Mouse (Mus musculus) 416B (cell line): ENCODE results near the gene Taf4.

ENCODE experiments used
- DNase-seq: peaks from one replicate; pipeline ENCODE4 v3.0.0; 2011; ENCODE audit warnings: low read depth

Taf4 gene

DNA sequence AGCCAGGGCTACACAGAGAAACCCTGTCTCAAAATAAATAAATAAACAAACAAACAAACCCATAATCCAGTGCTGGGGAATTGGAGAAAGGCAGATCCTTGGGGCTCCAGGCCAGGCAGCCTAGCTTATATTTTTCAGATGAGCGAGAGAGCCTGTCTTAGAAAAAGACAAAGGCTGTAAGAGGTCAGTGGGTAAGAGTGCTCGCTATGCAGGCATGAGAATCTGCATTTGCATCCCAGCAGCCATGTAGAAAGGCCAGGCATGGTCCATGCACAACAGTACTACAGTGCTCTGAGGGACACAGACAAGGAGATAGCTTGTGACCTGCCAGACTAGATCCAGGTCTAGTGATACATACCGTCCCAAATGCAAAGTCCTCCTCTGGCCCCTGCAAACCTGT, 6.3 kb upstream of the Taf4 start:
- DNase-seq: no peak

DNA sequence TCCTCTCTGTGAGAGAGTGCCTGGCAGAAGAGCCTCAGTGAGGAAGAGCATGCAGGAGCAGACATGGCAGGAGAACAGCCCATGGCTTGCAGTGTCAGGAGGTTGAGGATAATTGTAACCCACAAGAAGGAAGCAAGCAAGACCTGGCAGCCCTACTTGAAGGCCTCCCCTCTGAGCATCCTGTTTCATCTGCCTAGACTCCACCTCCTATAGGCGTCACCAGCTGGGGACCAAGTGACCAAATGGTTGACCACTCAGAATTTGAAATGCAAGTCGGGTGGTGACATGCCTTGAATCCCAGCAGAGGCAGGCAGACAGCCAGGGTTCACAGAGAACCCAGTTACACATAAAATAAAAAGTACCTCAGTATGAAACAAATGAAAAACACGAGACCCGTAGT, 4.2 kb upstream of the Taf4 start:
- peak; percentile 74 for DNase-seq

DNA sequence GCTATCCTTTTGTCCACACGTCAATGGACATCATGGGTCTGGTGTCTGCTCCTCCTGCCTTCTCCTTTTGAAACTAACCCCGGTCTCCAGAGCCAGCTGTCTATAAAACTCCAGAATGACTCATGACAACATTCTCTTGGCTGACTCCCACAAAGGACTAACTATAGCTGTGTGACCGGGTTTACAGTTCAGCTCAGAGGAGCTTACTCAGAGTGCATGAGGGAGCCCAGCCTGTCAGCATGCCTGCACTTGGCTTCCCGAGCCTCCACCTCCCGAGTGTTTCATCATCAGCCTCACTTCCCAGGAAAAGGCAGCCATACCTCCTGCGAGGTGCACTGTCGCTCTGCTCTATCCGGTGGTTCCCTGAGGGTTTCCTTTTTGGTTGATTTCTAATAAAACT, 3.4 kb upstream of the Taf4 start:
- DNase-seq: peak; percentile 57

DNA sequence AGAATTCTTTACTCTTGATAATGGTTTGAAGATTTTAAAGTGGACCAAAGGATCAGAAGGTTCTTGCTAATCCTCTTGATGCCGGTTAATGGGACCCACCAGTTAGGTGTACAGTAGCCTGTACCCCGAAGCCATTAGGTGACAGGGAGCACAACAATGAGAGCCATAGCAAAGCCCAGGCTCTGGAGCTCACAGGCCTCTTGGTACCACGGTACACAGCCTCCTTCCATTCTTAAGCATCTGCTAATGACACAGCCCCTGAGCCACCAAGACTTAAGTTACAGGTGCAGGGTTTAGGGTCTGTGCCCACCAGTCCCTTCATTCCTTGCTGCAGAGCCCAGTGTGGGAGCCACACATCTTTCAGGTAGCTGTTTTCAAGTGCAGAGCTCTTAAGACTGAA, 1.8 kb upstream of the Taf4 start:
- no peak for DNase-seq

DNA sequence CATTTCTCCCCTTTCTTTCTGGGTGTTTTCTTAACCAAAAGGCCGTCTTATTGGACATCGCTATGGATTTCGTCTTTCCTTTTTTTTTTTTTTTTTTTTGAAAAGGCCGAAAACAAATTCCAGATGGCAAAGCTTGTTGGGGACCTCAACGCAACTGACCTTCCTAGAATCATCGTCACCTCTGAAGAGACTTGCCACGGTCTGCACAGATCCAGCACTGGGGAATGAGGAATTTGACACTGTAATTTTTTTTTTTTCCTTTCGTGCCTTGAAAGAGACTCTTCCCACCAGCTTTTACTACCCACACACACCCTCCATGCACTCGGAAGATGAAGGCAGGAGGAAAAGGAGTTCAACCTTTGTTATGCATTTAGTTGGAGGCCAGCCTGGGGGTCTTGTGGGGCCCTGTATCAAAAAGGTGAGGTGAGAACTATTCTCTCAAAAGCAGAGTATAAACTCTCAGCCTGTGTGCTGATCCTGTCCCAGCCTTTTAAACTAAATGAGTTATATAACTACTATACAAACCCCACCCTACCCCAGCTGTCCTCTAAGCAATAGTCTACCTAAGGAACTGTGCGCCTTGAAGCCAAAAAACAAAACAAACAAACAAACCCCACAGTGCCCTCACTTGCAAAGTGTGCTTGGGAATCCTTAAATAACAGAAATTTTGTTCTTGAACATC, 1.0 kb upstream of the Taf4 start:
- DNase-seq: no peak

DNA sequence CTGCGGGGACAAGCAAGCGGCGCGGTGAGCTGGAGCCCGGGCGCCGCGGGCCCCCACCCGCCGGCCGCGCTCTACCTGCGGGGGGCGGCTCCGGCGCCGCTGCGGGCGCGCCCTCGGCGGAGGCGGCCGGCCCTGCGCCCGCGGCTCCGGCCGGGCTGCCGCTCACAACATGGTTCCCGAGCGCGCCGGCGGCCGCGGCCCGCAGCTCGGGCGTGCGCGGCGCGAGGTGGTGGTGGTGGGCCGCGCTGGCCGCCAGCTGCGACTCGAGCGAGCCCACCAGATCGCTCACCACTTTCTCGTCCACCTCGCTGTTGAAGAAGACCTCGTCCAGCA, 185 bp downstream of the Taf4 start:
- DNase-seq: no peak

DNA sequence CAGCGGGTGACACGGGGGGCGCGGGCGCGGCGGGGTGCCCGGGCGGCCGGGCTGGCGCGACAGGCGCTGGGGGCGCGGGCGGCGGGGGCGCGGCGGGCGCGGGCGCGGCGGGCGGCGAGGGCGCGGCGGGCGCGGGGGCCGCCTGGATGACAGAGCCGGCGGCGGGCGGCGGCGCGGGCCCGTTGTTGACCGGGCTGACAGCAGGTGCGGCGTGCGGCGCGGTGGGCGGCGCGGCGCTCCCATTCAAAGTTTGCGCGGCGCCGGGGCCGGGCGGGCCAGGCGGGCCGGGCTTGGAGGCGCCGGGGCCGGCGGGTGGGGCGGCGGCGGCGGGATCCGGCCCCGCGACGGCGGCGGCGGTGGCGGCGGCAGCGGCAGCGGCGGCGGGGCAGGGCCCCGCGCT, 595 bp downstream of the Taf4 start:
- no peak for DNase-seq

DNA sequence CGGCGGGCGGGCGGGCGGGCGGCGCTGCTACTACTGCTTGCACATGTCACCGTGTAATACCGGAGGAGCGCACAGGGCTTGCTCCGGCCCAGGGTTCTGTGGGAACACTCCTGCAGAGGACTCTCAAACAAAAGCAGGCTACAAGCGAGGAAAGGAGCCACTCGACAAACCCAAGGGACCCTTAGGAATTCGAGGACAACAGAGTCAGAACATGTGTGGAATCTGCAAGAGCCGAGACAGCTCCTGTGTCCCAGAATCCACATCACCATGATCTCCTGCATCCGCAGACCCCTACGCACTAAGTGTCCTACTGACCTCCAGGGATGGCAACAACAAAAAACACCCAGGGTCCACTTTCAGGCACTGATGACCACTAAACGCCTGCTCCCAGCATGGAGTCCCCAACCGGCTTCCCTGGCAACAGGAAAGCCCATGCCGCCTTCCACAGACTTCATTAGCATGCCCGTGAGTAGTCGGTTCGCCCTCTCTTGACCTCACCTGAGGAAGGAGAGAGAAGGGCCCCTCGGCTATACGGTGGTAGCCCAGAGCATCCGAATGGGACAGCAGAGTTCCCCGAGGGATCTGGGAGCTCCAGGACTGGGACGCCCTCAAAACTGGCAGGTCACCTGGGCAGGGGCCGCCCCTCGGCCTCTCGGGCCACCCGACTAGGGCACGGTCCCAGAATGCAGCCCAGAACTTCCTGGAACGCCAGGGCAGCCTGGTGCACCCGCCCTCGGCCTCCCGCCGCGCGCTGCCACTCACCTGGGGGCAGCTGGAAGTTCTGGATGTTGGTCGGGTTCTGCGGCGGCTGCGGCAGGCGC, 1.6 kb downstream of the Taf4 start:
- DNase-seq: no peak

DNA sequence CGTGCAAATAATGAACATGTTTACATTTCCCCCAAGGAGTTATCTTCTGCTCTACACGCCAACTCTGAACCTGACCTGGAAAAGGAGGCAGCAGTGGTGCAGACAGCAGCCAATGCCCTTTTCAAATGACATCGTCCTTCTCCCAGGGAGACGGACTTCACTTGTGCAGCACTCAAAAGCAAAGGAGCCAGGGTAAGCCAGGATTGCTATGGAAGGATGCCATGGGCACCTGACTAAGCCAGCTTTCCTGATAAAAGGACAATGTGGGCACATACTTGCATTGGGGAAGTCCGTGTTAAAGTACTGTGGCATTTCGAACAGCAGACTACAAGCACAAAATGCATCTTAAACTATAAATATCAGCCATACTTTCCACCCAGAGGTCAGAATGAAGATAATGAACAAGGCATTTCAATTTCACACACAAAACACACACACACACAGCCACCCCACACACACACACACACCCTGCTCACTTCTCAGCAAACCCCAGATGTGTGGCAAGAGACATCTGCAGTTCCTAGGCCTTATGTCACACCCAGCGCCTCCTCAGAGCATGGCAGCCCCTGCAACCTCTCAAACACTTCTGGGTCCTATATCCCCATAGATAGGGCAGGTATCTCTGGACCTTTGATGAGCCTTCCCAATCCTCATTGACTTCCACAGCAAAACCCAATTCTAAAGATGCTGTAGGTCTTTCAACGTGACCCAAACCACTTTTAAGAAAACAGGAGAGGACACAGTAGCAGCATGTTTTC, 2.4 kb downstream of the Taf4 start:
- DNase-seq: peak; percentile 44

DNA sequence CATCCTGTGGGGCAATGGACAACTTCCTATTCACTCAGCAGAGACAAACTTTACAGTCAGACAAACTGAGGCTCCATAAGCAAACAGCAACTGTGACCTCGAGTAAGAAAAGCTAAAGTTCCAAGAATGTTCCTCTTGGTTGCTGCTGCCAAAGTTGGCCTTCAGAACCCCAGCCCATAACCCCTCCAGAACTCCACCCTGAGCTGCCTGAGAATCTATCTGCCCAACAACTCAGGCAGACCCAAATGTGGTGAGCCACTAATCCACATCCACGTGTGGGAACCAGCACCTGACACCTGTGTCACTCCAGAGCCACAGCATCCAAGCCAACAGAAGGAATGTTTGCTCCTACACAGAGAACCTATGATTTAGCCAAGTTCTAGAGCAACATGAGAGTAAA, 4.0 kb downstream of the Taf4 start:
- DNase-seq: no peak

DNA sequence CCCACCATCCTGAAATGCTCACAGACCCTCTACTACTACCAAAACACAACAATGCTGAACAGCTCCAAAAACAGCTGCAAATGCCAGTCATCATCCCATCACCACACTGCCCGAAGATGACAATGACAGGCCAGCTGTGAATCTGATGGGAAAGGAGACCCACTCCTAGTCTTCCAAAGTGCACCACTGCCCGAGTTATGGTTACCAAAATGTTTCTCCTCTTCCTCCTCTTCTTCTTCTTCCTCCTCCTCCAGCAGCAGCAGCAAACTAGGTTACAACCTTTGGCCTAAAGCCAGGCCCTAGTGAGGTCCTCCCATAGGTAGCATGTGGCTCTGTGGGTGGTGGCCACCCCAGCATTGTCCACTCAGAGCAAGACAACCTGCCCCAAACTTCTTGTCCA, 4.6 kb downstream of the Taf4 start:
- DNase-seq: no peak

DNA sequence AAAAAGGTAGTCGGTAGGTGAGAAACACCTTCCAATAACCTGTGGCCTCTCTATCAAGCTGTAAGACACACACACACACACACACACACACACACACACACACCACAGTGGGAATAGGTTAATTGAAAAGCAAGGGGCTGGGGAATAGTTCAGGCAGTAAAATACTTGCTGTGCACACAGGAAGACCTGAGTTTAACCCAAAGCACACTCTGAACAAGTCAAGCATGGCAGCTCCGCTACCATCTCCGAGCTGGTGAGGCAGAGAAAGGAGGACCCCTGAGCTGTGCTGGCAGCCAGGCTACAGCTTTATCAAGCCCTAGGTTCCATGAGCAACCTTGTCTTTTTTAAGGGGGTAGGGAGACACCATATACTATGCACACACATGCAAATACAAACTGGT, 7.3 kb downstream of the Taf4 start:
- no peak for DNase-seq

DNA sequence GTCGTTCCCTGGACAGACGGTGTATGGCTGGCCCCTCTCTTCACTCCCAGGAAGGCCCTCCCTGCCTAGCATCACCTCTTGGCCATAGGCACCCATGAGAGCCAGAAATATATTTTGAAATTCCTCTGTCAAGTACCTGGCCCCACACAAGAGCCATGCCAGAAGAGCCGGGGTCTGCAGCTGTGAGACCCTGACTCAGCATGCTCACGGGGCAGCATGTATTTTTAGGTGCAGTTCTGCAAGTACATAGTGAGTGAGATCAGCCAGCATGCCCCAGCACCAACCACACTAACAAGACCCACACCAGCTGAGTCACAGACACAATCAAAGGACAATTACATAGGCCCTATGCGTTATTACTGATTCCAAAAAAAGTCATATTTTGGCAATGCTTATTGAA, 8.8 kb downstream of the Taf4 start:
- DNase-seq: no peak

DNA sequence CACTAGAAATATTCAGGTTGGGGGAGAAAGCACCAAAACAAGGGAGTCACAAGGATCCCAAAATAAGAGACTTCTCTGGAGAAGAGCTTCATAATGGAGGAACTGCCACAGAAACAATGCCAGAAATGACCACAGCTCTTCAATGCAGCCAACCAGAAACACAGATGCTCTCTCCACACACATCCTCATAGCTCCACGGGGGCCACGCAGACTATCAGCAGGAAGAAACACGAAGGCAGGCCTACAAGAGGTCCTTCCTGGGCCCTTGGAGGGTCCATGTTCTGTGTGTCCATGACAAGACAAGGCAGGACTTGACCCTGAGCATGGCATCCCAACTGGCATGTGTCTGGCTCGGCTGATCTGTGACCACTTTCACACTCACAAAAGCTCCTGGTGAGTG, 15.0 kb downstream of the Taf4 start:
- DNase-seq: no peak

DNA sequence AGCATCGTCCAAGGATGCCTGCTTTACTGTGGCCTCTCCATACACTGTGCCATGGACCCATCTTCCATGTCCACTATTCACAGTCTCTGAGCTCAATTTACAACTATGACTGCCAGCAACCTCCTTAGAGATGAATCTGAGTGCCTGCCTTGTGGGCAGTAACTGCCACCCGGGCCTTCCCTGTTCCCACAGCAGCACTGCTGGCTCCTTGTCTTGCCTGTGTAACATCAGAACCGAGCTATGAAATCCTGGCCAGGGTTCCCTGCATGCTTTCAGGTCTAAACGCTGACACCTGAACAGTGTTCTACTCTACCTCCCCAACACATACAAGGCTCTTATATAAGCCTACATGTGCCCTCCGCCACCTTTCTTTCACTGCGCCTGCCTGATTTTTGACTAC, 16.1 kb downstream of the Taf4 start:
- DNase-seq: no peak

DNA sequence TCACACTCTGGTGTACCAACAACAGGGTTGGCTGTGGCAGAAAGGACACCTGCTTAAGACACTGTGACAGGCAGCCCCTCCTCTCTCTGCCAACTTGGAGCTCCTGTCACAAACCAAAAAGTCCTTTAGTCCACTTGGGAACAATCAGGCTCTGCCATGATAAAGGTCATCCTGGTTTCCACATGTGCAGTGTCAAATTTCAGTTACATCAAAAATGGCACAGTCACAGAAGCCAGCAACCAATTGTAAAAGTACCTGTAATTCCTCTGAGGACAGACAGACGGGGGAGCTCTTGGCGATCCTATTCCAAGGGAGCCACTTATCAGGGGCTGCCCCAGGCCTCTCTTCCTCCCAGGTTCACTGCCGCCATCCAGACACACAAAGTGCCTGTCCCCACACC, 17.1 kb downstream of the Taf4 start:
- no peak for DNase-seq

DNA sequence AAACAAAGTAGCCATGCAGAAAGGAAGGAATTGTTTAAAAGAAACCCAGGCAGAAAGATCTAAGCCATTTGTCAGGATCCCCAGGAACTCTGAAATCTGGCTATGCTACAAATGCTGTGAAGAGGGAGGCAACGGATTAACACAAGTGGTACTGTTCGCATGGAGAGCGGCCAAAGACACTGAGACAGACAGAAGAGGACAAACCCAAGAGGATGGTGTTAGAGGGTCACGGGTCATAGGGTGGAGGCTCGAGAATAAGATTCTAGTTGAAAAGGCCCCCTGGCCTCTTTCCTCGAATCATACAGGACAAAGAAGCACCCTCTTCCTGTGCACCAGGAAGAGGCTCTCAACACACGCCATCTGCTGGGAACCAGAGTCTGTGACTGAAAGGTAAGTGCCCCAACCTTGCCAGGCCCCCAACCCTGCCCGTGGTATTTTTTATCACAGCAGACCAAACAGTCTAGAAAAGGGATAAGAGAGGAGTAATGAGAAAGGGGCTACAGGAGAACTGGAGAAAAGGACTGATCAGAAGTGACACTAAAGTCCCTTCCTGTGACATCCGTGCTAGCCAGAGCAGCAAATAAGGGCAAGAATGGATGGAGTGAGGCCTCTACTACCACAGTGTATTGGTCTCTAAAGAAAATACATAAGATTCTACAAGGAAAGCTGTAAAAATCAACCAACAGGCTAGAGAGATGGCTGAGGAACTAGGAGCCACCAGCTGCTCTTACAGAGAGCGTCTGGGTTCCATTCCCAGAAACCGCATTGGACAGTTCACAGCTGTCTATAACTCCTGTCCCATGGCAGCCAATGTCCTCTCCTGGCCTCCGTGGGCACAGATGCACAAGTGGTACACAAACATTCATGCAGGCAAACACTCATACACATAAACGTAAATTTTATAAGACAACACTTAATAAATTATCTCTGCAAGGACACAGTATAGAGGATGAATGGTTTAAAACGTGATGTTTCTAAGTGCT, 24.6 kb downstream of the Taf4 start:
- no peak for DNase-seq

DNA sequence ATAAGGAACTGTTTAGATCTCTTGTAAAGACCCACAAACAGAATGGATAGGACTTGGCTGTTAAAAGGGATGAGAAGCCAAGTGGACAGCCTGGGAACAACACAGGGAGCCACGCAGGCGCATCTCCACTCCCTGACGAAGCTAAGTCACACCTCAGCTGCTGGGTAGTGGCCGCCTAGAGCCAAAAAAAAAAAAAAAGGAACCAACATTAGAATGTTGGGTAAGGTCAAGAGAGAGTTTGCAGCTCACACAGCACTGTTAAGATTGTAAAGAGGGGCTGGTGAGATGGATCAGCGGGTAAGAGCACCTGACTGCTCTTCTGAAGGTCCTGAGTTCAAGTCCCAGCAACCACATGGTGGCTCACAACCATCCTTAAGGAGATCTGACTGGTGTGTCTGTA, 27.6 kb downstream of the Taf4 start:
- DNase-seq: peak; percentile 31

DNA sequence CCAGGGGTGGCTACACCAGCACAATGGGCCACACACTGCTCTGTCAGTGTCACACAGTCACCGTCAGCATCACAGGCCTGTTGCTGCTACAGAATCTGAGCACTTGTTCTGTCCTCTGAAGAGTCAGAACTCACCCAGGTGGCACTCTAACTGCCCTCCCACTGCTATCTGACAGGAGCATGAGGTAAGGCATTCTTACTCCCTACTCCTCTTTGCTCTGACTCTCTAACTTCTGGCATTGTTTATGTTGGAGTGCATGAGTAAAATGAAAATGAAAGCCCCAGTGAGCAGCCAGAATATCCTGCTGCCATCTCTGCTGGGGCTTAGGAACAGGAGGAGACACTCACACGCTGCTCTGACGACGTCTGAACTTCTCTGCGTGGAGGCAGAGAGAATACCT, 28.8 kb downstream of the Taf4 start:
- no peak for DNase-seq

DNA sequence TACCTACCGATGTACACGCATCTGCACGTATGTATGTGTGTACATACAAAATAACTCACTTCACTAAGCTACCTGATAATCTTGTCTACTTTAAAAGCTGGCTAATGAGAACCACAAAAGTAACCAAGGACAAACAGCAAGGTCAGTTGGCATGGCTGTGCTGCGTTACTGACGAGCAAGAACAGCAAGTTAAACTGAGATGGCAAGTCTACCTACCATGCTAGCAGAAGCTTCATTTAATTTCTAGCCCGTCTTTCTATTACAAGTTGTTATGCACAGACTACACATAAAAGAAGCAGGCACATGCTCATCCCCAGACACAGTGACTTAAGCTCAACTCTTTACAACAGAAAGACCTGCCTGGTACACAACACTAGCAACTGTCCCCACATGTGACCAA, 29.9 kb downstream of the Taf4 start:
- DNase-seq: no peak

DNA sequence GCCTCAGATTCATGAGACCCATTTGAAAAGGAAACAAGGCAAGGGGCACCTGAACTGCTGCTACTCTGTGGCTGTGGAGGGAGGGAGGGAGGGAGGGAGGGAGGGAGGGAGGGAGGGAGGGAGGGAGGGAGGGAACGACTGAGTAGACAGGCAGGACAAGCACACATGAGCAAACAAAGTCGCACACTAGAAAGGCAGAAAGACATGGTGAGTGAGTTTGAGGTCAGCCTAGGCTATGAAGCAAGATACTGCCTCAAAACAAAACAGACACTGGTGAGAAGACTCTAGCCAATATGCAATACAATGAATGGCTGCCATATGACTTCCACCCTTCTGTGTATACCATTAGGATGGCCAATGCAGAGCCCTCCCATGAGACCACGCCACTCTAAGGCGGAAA, 31.4 kb downstream of the Taf4 start:
- DNase-seq: no peak

DNA sequence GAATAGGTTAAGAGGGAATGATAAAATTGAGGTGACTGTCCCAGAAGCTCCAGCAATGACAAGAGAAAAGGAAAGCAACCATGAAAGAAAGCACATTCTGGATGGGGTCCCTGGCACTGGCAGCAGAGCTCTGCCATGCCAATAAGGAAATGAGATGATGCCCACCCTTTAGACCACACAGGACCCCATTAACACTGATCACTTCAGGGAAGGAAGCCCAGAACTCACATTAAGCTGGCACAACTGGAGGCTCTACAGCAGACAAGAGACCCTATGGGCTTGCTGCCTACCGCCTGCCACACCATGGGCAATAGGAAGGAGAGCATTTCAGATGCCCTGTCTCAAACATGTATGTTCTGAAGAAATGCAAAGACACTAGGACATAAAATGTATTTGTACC, 34.8 kb downstream of the Taf4 start:
- no peak for DNase-seq
